ENCODE assay signal across 24 mouse cellular contexts in genomic region chr2:35779266-35779665, GRCm38 (mm10).
DNase-seq lines count a peak whose midpoint lies in the region; ATAC-seq lines count a peak whose summit lies in the region.
"Had no signal": no experiment of that assay in that cellular context is flagged by ENCODE, and none has a peak within 500 bp of the region (broad histone marks: within the 10 kb centered on the region; RNA-seq: fewer than 3 reads in every experiment).

No protein-coding gene starts in this region.

- intact Hi-C loops in left cerebral cortex, postnatal 36 days (cut with DNase I): no loop called here

- no peak overlapping the region for H3K9ac ChIP-seq in heart, embryonic 14.5 days (ENCODE audit: low read length)
- H3K9ac ChIP-seq: embryonic facial prominence, embryonic 12.5 days; forebrain, embryonic 13.5 days; forebrain, embryonic 15.5 days had no signal

- WGBS in heart, embryonic 14.5 days: 88% methylated on average over 5 of the region's 5 CpGs
- 79% methylated on average over 5 of the region's 5 CpGs for WGBS in heart, embryonic 10.5 days

- no peak overlapping the region for H3K27ac ChIP-seq in heart, embryonic 14.5 days (replicated peaks in 1 of 2; ENCODE audit: control insufficient read depth in 1 of 2, insufficient read depth in 1 of 2, low read depth in 2 of 2, low read length in 2 of 2)
- H3K27ac ChIP-seq in heart, embryonic 10.5 days: no peak overlapping the region
- H3K27ac ChIP-seq: embryonic facial prominence, embryonic 10.5 days; embryonic facial prominence, embryonic 12.5 days; forebrain, embryonic 13.5 days; forebrain, embryonic 15.5 days had no signal

- ATAC-seq in frontal cortex, adult (ENCODE audit: low TSS enrichment): peak; percentile 58
- ATAC-seq in heart, embryonic 14.5 days (ENCODE audit: insufficient number of reproducible peaks, insufficient read depth, low FRiP score, low read depth): no peak
- ATAC-seq: activated CD4-positive, CD25-positive, alpha-beta regulatory T cell, adult 4 months; CD4-positive, CD25-positive, alpha-beta regulatory T cell, adult 4 months; forebrain, embryonic 13.5 days; forebrain, embryonic 15.5 days; Patski had no signal

- no peak overlapping the region for H3K4me3 ChIP-seq in heart, embryonic 14.5 days (ENCODE audit: control insufficient read depth in 1 of 2, insufficient read depth in 1 of 2, low read depth in 1 of 2, low read length in 2 of 2)
- H3K4me3 ChIP-seq in heart, embryonic 10.5 days: no peak overlapping the region
- H3K4me3 ChIP-seq: embryonic facial prominence, embryonic 10.5 days; embryonic facial prominence, embryonic 12.5 days; forebrain, embryonic 13.5 days; forebrain, embryonic 15.5 days had no signal

- H3K4me2 ChIP-seq in heart, embryonic 14.5 days (ENCODE audit: low read length): 0 out of 2 replicates have a peak overlapping the region, but pooled peaks have one; percentile 4
- H3K4me2 ChIP-seq: embryonic facial prominence, embryonic 12.5 days; forebrain, embryonic 13.5 days; forebrain, embryonic 15.5 days had no signal

- no peaks in the 10 kb centered on the region for H3K36me3 ChIP-seq in heart, embryonic 14.5 days (ENCODE audit: control insufficient read depth, insufficient read depth, low read length)
- no peaks in the 10 kb centered on the region for H3K36me3 ChIP-seq in heart, embryonic 10.5 days
- H3K36me3 ChIP-seq: embryonic facial prominence, embryonic 10.5 days; embryonic facial prominence, embryonic 12.5 days; forebrain, embryonic 15.5 days; G1E had no signal

- DNase-seq in frontal cortex, postnatal 14 days (ENCODE audit: low spot score in 2 of 2): no peak
- DNase-seq in heart, embryonic 10.5 days (ENCODE audit: low spot score): no peak
- DNase-seq in left cerebral cortex, postnatal 36 days (ENCODE audit: low spot score in 2 of 2): peak; percentile 18 to 38
- no peak for DNase-seq in left cerebral cortex, adult 11 months (ENCODE audit: low spot score)
- DNase-seq in brain, adult 2 months (ENCODE audit: low read depth, low spot score): peak; percentile 71
- DNase-seq: adrenal gland, postnatal 10 days; adrenal gland, postnatal 25 days; B cell, adult 2 months; cerebellum, adult 11-12 months; cerebellum, adult 2 months; cerebellum, adult 9-10 months; cerebellum, postnatal 10 days; cerebellum, postnatal 25 days had no signal

- H3K9me3 ChIP-seq in heart, embryonic 14.5 days (ENCODE audit: control insufficient read depth, low read length): no peaks in the 10 kb centered on the region
- no peaks in the 10 kb centered on the region for H3K9me3 ChIP-seq in heart, embryonic 10.5 days
- H3K9me3 ChIP-seq: embryonic facial prominence, embryonic 10.5 days; embryonic facial prominence, embryonic 12.5 days; forebrain, embryonic 13.5 days; forebrain, embryonic 15.5 days; G1E had no signal

- no peaks in the 10 kb centered on the region for H3K27me3 ChIP-seq in heart, embryonic 14.5 days (ENCODE audit: control insufficient read depth, insufficient read depth, low read length)
- peaks cover 17% of the 10 kb centered on the region; the same call in 1 of the 2 replicates for H3K27me3 ChIP-seq in heart, embryonic 10.5 days (ENCODE audit: insufficient read depth, poor library complexity, severe bottlenecking)
- H3K27me3 ChIP-seq: CH12.LX; embryonic facial prominence, embryonic 12.5 days; forebrain, embryonic 13.5 days; forebrain, embryonic 15.5 days; Patski had no signal

- peaks cover 33 to 35% of the 10 kb centered on the region in 2 experiments for H3K4me1 ChIP-seq in heart, embryonic 14.5 days (ENCODE audit: control insufficient read depth in 2 of 2, insufficient read depth in 2 of 2, low read length in 2 of 2)
- peaks cover 55% of the 10 kb centered on the region for H3K4me1 ChIP-seq in heart, embryonic 10.5 days

Comparison
In these comparisons a context has a peak if more than half of its experiments do, and no peak if none do; other contexts are left out.
1. DNase-seq: peak in left cerebral cortex, postnatal 36 days (2 of 2) and brain, adult 2 months (single experiment); none in frontal cortex, postnatal 14 days (0 of 2), heart, embryonic 10.5 days (single experiment) and left cerebral cortex, adult 11 months (single experiment).